Mouse (Mus musculus): ENCODE data around the gene Hist3h2a. TPM values are rescaled to one million over a fixed set of nuclear protein-coding genes. Genes with fewer than 3 reads are reported as not detected.

The Hist3h2a gene
- polyA plus RNA-seq, 1 experiment from 2014 or later, result 14.3 TPM

- peak overlapping the region; percentile 100 for H3K4me2 ChIP-seq (ENCODE audit: low read depth, low read length)
- H3K9ac ChIP-seq (replicated peaks), result peak overlapping the region; percentile 94; the same call in 1 of the 2 replicates
- H3K4me1 ChIP-seq (ENCODE audit: insufficient read depth), result peaks cover 14% of the 10 kb centered on the region
- 22% methylated on average over 6 of the region's 6 CpGs for WGBS (ENCODE audit: insufficient replicate concordance)
- no peaks in the 10 kb centered on the region for H3K27me3 ChIP-seq (ENCODE audit: insufficient read depth, low read length)
- H3K9me3 ChIP-seq (ENCODE audit: low read length), result no peaks in the 10 kb centered on the region
- TF ChIP-seq CTCF (IDR thresholded peaks at IDR 0.05; ENCODE audit: low read depth) (no peak), EP300 (IDR thresholded peaks at IDR 0.05; ENCODE audit: low read depth) (peak; percentile 10)
- ATAC-seq, result no peak
- DNase-seq, result no peak
- no peak overlapping the region for H3K27ac ChIP-seq (ENCODE audit: low read depth)
- H3K4me3 ChIP-seq (ENCODE audit: low read depth, low read length), result peak overlapping the region; percentile 91
- H3K36me3 ChIP-seq (replicated peaks; ENCODE audit: insufficient read depth, low read length), result peaks cover 21% of the 10 kb centered on the region
Measured at GRCm38 (mm10) chr11:58939088-58939439, 15.4 kb upstream of the Hist3h2a start.

GRCm38 (mm10) chr11:58944136-58944535, 10.3 kb upstream of the Hist3h2a start:
- peaks cover 14% of the 10 kb centered on the region; the same call in 1 of the 2 replicates for H3K27me3 ChIP-seq (ENCODE audit: insufficient read depth, low read length)
- H3K4me1 ChIP-seq (ENCODE audit: insufficient read depth), result peaks cover 15% of the 10 kb centered on the region
- no peaks in the 10 kb centered on the region for H3K9me3 ChIP-seq (ENCODE audit: low read length)
- H3K4me2 ChIP-seq (ENCODE audit: low read depth, low read length), result no peak overlapping the region
- H3K27ac ChIP-seq (ENCODE audit: low read depth), result no peak overlapping the region
- H3K36me3 ChIP-seq (replicated peaks; ENCODE audit: insufficient read depth, low read length), result no peaks in the 10 kb centered on the region
- WGBS (ENCODE audit: insufficient replicate concordance), result 81% methylated on average over 5 of the region's 5 CpGs
- TF ChIP-seq CTCF (IDR thresholded peaks at IDR 0.05; ENCODE audit: low read depth) (no peak), EP300 (IDR thresholded peaks at IDR 0.05; ENCODE audit: low read depth) (no peak)
- DNase-seq (no peak), ATAC-seq (no peak)
- no peak overlapping the region for H3K9ac ChIP-seq (replicated peaks)
- H3K4me3 ChIP-seq (ENCODE audit: low read depth, low read length), result no peak overlapping the region

- peaks cover 27% of the 10 kb centered on the region for H3K27me3 ChIP-seq (ENCODE audit: insufficient read depth, low read length)
- H3K36me3 ChIP-seq (replicated peaks; ENCODE audit: insufficient read depth, low read length), result no peaks in the 10 kb centered on the region
- TF ChIP-seq EP300 (IDR thresholded peaks at IDR 0.05; ENCODE audit: low read depth) (no peak), CTCF (IDR thresholded peaks at IDR 0.05; ENCODE audit: low read depth) (no peak)
- ATAC-seq (no peak), DNase-seq (no peak)
- H3K4me3 ChIP-seq (ENCODE audit: low read depth, low read length), result no peak overlapping the region
- H3K27ac ChIP-seq (ENCODE audit: low read depth), result no peak overlapping the region
- H3K9ac ChIP-seq (replicated peaks), result no peak overlapping the region
- peaks cover 18% of the 10 kb centered on the region for H3K4me1 ChIP-seq (ENCODE audit: insufficient read depth)
- 68% methylated on average over 3 of the region's 3 CpGs for WGBS (ENCODE audit: insufficient replicate concordance)
- no peaks in the 10 kb centered on the region for H3K9me3 ChIP-seq (ENCODE audit: low read length)
- H3K4me2 ChIP-seq (ENCODE audit: low read depth, low read length), result peak overlapping the region; percentile 72; the same call in 1 of the 2 replicates
Measured at GRCm38 (mm10) chr11:58947306-58947705, 7.2 kb upstream of the Hist3h2a start.

- peaks cover 18% of the 10 kb centered on the region for H3K4me1 ChIP-seq (ENCODE audit: insufficient read depth)
- H3K27ac ChIP-seq (ENCODE audit: low read depth), result peak overlapping the region; percentile 64
- ATAC-seq (peak; percentile 43), DNase-seq (no peak)
- peak overlapping the region; percentile 59; the same call in 1 of the 2 replicates for H3K9ac ChIP-seq (replicated peaks)
- 17% methylated on average over 23 of the region's 23 CpGs for WGBS (ENCODE audit: insufficient replicate concordance)
- H3K27me3 ChIP-seq (ENCODE audit: insufficient read depth, low read length), result peaks cover 27% of the 10 kb centered on the region
- H3K9me3 ChIP-seq (ENCODE audit: low read length), result no peaks in the 10 kb centered on the region
- TF ChIP-seq EP300 (IDR thresholded peaks at IDR 0.05; ENCODE audit: low read depth) (peak; percentile 57; the same call in 1 of the 2 replicates), CTCF (IDR thresholded peaks at IDR 0.05; ENCODE audit: low read depth) (no peak)
- H3K4me2 ChIP-seq (ENCODE audit: low read depth, low read length), result peak overlapping the region; percentile 72
- peak overlapping the region; percentile 48 for H3K4me3 ChIP-seq (ENCODE audit: low read depth, low read length)
- no peaks in the 10 kb centered on the region for H3K36me3 ChIP-seq (replicated peaks; ENCODE audit: insufficient read depth, low read length)
Measured at GRCm38 (mm10) chr11:58947798-58948528, 6.5 kb upstream of the Hist3h2a start.

- TF ChIP-seq EP300 (IDR thresholded peaks at IDR 0.05; ENCODE audit: low read depth) (peak; percentile 51; the same call in 1 of the 2 replicates), CTCF (IDR thresholded peaks at IDR 0.05; ENCODE audit: low read depth) (no peak)
Measured at GRCm38 (mm10) chr11:58948542-58949479, 5.7 kb upstream of the Hist3h2a start, which contains the start of gene Hist3h2ba. Hist3h2ba (plus strand) TSS chr11:58948920.

More at GRCm38 (mm10) chr11:58948542-58949479, 5.7 kb upstream of the Hist3h2a start, which contains the start of gene Hist3h2ba:
- Histone ChIP-seq H3K4me1 (ENCODE audit: insufficient read depth) (peaks cover 22% of the 10 kb centered on the region), H3K9me3 (ENCODE audit: low read length) (no peaks in the 10 kb centered on the region), H3K27ac (ENCODE audit: low read depth) (peak within 1 kb of the TSS; percentile 65), H3K4me2 (ENCODE audit: low read depth, low read length) (peak within 1 kb of the TSS; percentile 72), H3K27me3 (ENCODE audit: insufficient read depth, low read length) (peaks cover 27% of the 10 kb centered on the region), H3K9ac (replicated peaks) (peak within 1 kb of the TSS; percentile 59), H3K36me3 (replicated peaks; ENCODE audit: insufficient read depth, low read length) (no peaks in the 10 kb centered on the region), H3K4me3 (ENCODE audit: low read depth, low read length) (peak within 1 kb of the TSS; percentile 48)
- whole genome bisulfite sequencing (ENCODE audit: insufficient replicate concordance), result under 1% methylated on average over 40 of the region's 48 CpGs
- peak; percentile 53 for DNase-seq
- ATAC-seq, result peak; percentile 84

Measured in liver, postnatal 0 days (tissue).